Mouse (Mus musculus) stomach, postnatal 0 days (tissue): ENCODE measurements around the gene Cygb. TPM values are rescaled to one million over a fixed set of nuclear protein-coding genes. Genes with fewer than 3 reads are reported as not detected.

Source experiments
- ATAC-seq: fragments of 200-750 bp; cut with Nextera tagmentation; 2 replicates; pipeline ENCODE4 v1.8.0; 2017; ENCODE audit not compliant: low FRiP score, low TSS enrichment
- DNase-seq: peaks from one replicate; pipeline ENCODE4 v3.0.0-alpha.2; 2016; ENCODE audit warnings: low spot score
- H3K27ac ChIP-seq: fragments of 300-500 bp; sonication (generic); replicated peaks from 2 replicates; pipeline ENCODE4 v1.5.1; 2014; ENCODE audit warnings: mild to moderate bottlenecking, control low read depth
- H3K27me3 ChIP-seq: fragments of 300-500 bp; sonication (generic); 2 replicates; pipeline ENCODE4 v1.6.1; 2014; ENCODE audit warnings: low read length; ENCODE audit not compliant: control insufficient read depth, insufficient read depth
- H3K36me3 ChIP-seq: fragments of 300-500 bp; sonication (generic); 2 replicates; pipeline ENCODE4 v1.6.1; 2014; ENCODE audit warnings: low read length, mixed read lengths; ENCODE audit not compliant: control insufficient read depth, insufficient read depth
- H3K4me1 ChIP-seq: fragments of 300-500 bp; sonication (generic); replicated peaks from 2 replicates; pipeline ENCODE4 v1.6.1; 2014; ENCODE audit warnings: antibody characterized with exemption; ENCODE audit not compliant: control insufficient read depth, insufficient read depth
- H3K4me2 ChIP-seq: fragments of 300-500 bp; sonication (generic); replicated peaks from 2 replicates; pipeline ENCODE4 v1.6.1; 2014; ENCODE audit warnings: low read depth, mild to moderate bottlenecking, control low read depth, moderate library complexity
- H3K4me3 ChIP-seq: fragments of 300-500 bp; sonication (generic); 2 replicates; pipeline ENCODE4 v1.5.1; 2014; ENCODE audit warnings: low read depth, low read length, control low read depth
- H3K9ac ChIP-seq: fragments of 300-500 bp; sonication (generic); 2 replicates; pipeline ENCODE4 v1.6.1; 2014; ENCODE audit warnings: mild to moderate bottlenecking, low read length, control low read depth, mixed read lengths
- H3K9me3 ChIP-seq: fragments of 300-500 bp; sonication (generic); 2 replicates; pipeline ENCODE4 v1.6.1; 2016; ENCODE audit warnings: low read length; ENCODE audit not compliant: control insufficient read depth
- CTCF ChIP-seq: IDR thresholded peaks from 2 replicates; pipeline ENCODE4 v1.5.1; 2016; ENCODE audit warnings: antibody characterized with exemption, low read depth, mild to moderate bottlenecking, moderate library complexity
- EP300 ChIP-seq: optimal IDR thresholded peaks from 2 replicates; pipeline ENCODE3; 2016; ENCODE audit warnings: antibody characterized with exemption
- WGBS: fragments of 180-500 bp; shearing (Covaris S2); extraction: QIAGEN DNeasy Blood & Tissue Kit; methylation state at CpG from one replicate; pipeline ENCODE4 v1.1.7; 2014; 5-methylcytosine and 5-hydroxymethylcytosine counted together
- polyA plus RNA-seq: library from polyadenylated mRNA; unstranded; fragments of >200 nt; fragmentation: Nextera tagmentation; extraction: Ambion mirVana; gene quantifications from 2 replicates; pipeline ENCODE4 v1.2.1, GENCODE M21; 2015

The Cygb gene
- polyA plus RNA-seq, 1 experiment from 2014 or later, result 22.2 TPM

- Histone ChIP-seq H3K9me3 (no peaks in the 10 kb centered on the region), H3K27ac (no peak overlapping the region), H3K4me2 (no peak overlapping the region), H3K9ac (no peak overlapping the region), H3K4me3 (no peak overlapping the region), H3K27me3 (no peaks in the 10 kb centered on the region), H3K4me1 (no peaks in the 10 kb centered on the region), H3K36me3 (no peaks in the 10 kb centered on the region)
- whole genome bisulfite sequencing, result 43% methylated on average over 10 of the region's 10 CpGs
- TF ChIP-seq CTCF (no peak), EP300 (no peak)
- 0 out of 2 replicates have a peak, but pooled peaks have one; percentile 24 for ATAC-seq
- no peak for DNase-seq
Observed at GRCm38 (mm10) chr11:116632962-116633361, 21.2 kb downstream of the Cygb start.

GRCm38 (mm10) chr11:116630171-116630965 lies 23.7 kb downstream of the Cygb start:
- no peak for DNase-seq
- Histone ChIP-seq H3K27ac (no peak overlapping the region), H3K9me3 (no peaks in the 10 kb centered on the region), H3K4me1 (no peaks in the 10 kb centered on the region), H3K27me3 (no peaks in the 10 kb centered on the region), H3K9ac (no peak overlapping the region), H3K36me3 (no peaks in the 10 kb centered on the region), H3K4me3 (no peak overlapping the region), H3K4me2 (no peak overlapping the region)
- ATAC-seq, result no peak
- no peak for TF ChIP-seq EP300
- TF ChIP-seq CTCF, result no peak
- WGBS, result 47% methylated on average over 12 of the region's 12 CpGs

- no peaks in the 10 kb centered on the region for H3K27me3 ChIP-seq
- WGBS, result 86% methylated on average over 6 of the region's 6 CpGs
- peaks cover 1% of the 10 kb centered on the region; the same call in 1 of the 2 replicates for H3K4me1 ChIP-seq
- no peak overlapping the region for H3K4me3 ChIP-seq
- H3K9me3 ChIP-seq, result no peaks in the 10 kb centered on the region
- ATAC-seq (no peak), DNase-seq (no peak)
- no peak overlapping the region for H3K9ac ChIP-seq
- no peak overlapping the region for H3K27ac ChIP-seq
- no peaks in the 10 kb centered on the region for H3K36me3 ChIP-seq
- TF ChIP-seq EP300 (no peak), CTCF (no peak)
- no peak overlapping the region for H3K4me2 ChIP-seq
Observed at GRCm38 (mm10) chr11:116629472-116629871, 24.6 kb downstream of the Cygb start.

GRCm38 (mm10) chr11:116628712-116629111 lies 25.4 kb downstream of the Cygb start:
- Histone ChIP-seq H3K27ac (no peak overlapping the region), H3K4me2 (no peak overlapping the region), H3K36me3 (no peaks in the 10 kb centered on the region), H3K4me1 (peaks cover 3% of the 10 kb centered on the region; the same call in 1 of the 2 replicates), H3K27me3 (no peaks in the 10 kb centered on the region), H3K9me3 (no peaks in the 10 kb centered on the region), H3K4me3 (no peak overlapping the region), H3K9ac (no peak overlapping the region)
- DNase-seq (peak; percentile 86), ATAC-seq (peak; percentile 16)
- 55% methylated on average over 9 of the region's 9 CpGs for WGBS
- TF ChIP-seq EP300 (no peak), CTCF (peak; percentile 100)

GRCm38 (mm10) chr11:116627072-116628020 lies 26.8 kb downstream of the Cygb start:
- DNase-seq, result peak; percentile 56
- Histone ChIP-seq H3K9me3 (no peaks in the 10 kb centered on the region), H3K4me3 (no peak overlapping the region), H3K9ac (no peak overlapping the region), H3K27ac (no peak overlapping the region), H3K36me3 (no peaks in the 10 kb centered on the region), H3K27me3 (no peaks in the 10 kb centered on the region), H3K4me1 (peaks cover 3% of the 10 kb centered on the region; the same call in 1 of the 2 replicates), H3K4me2 (no peak overlapping the region)
- TF ChIP-seq EP300 (no peak), CTCF (peak; percentile 63)
- no peak for ATAC-seq
- WGBS, result 40% methylated on average over 10 of the region's 10 CpGs
